In genomic region chr16:62441197-62441596, GRCm38 (mm10) we compare ENCODE assay signal across 26 mouse cellular contexts.
DNase-seq lines count a peak whose midpoint lies in the region; TF ChIP-seq lines count a peak whose summit lies in the region.
"Had no signal": no experiment of that assay in that cellular context is flagged by ENCODE, and none has a peak within 500 bp of the region (broad histone marks: within the 10 kb centered on the region; RNA-seq: fewer than 3 reads in every experiment).

No protein-coding gene starts in this region.

- no peak overlapping the region for H3K4me3 ChIP-seq in layer of hippocampus, adult 2 months
- H3K4me3 ChIP-seq: embryonic facial prominence, embryonic 10.5 days; embryonic facial prominence, embryonic 15.5 days; forebrain, embryonic 12.5 days; heart, embryonic 15.5 days; kidney, embryonic 15.5 days; midbrain, embryonic 13.5 days; neural tube, embryonic 13.5 days had no signal

- intact Hi-C loops in left cerebral cortex, postnatal 25 days (cut with DNase I) = loop anchor here (10.0 kb wide), 1 partner anchor 316 kb away; no protein-coding TSS in a partner anchor

- TF ChIP-seq CTCF in layer of hippocampus, adult 2 months (conservative IDR thresholded peaks at IDR 0.05) = peak; percentile 25; the same call in 1 of the 2 replicates

- H3K27ac ChIP-seq in layer of hippocampus, adult 2 months = peak overlapping the region; percentile 83
- H3K27ac ChIP-seq: embryonic facial prominence, embryonic 10.5 days; embryonic facial prominence, embryonic 15.5 days; forebrain, embryonic 12.5 days; heart, embryonic 15.5 days; kidney, embryonic 15.5 days; liver, embryonic 14.5 days; macrophage; midbrain, embryonic 13.5 days; neural tube, embryonic 13.5 days had no signal

- DNase-seq in layer of hippocampus, adult 2 months (ENCODE audit: low spot score in 2 of 2) = peak in 1 of 2 experiments; percentile 13
- no peak for DNase-seq in layer of hippocampus, adult 9-10 months (ENCODE audit: low spot score)
- peak; percentile 34 for DNase-seq in right cerebral cortex, adult 18-20 months
- no peak for DNase-seq in right cerebral cortex, postnatal 4 days
- peak; percentile 43 to 70 for DNase-seq in left cerebral cortex, postnatal 25 days (ENCODE audit: low spot score in 2 of 2)
- DNase-seq in adrenal gland, postnatal 25 days = no peak
- DNase-seq: adrenal gland, postnatal 36 days; B cell, adult 2 months; cerebellum, adult 2 months; cerebellum, postnatal 25 days; gastrocnemius, postnatal 14 days; kidney, adult 18-20 months; kidney, postnatal 25 days; liver; lung, adult 2 months; lung, postnatal 10 days; right cerebral cortex, postnatal 25 days had no signal

Comparison
In these comparisons a context has a peak if more than half of its experiments do, and no peak if none do; other contexts are left out.
1. DNase-seq: peak in right cerebral cortex, adult 18-20 months (single experiment) and left cerebral cortex, postnatal 25 days (2 of 2); none in layer of hippocampus, adult 9-10 months (single experiment), right cerebral cortex, postnatal 4 days (single experiment) and adrenal gland, postnatal 25 days (single experiment).